Mouse (Mus musculus): ENCODE data around the gene Fam161b.

GRCm38 (mm10) chr12:84327111-84327512, 34.5 kb downstream of the Fam161b start:
- TF ChIP-seq POLR2A (IDR thresholded peaks at IDR 0.05; ENCODE audit: low read depth, low read length) (no peak), CTCF (IDR thresholded peaks at IDR 0.05; ENCODE audit: borderline replicate concordance, insufficient read depth, low read length) (no peak)
